Mouse (Mus musculus) heart, postnatal 0 days (tissue): Measurements from ENCODE around the gene Clba1.

Source experiments
- CTCF ChIP-seq: IDR thresholded peaks from 2 replicates; pipeline ENCODE4 v1.5.1; 2016; ENCODE audit warnings: antibody characterized with exemption, control low read depth, low read depth
- EP300 ChIP-seq: IDR thresholded peaks from 2 replicates; pipeline ENCODE4 v1.6.1; 2016; ENCODE audit warnings: antibody characterized with exemption, low read depth

- no peak for TF ChIP-seq CTCF
- TF ChIP-seq EP300, result no peak
Observed at GRCm38 (mm10) chr12:112833527-112833926, 24.8 kb downstream of the Clba1 start.
